Mouse (Mus musculus): Measurements from ENCODE around the gene Dbp. TPM values are rescaled to one million over a fixed set of nuclear protein-coding genes. Genes with fewer than 3 reads are reported as not detected.
"Not testable (repeated sequence)": the region's sequence is repeated elsewhere in the genome, so short reads cannot be mapped to it uniquely, and the experiment has no call there.

Dbp gene
- polyA plus RNA-seq (2016; fragmentation: Nextera tagmentation; extraction: Ambion mirVana) = 2.1 and 2.9 TPM in 2 replicates

DNA sequence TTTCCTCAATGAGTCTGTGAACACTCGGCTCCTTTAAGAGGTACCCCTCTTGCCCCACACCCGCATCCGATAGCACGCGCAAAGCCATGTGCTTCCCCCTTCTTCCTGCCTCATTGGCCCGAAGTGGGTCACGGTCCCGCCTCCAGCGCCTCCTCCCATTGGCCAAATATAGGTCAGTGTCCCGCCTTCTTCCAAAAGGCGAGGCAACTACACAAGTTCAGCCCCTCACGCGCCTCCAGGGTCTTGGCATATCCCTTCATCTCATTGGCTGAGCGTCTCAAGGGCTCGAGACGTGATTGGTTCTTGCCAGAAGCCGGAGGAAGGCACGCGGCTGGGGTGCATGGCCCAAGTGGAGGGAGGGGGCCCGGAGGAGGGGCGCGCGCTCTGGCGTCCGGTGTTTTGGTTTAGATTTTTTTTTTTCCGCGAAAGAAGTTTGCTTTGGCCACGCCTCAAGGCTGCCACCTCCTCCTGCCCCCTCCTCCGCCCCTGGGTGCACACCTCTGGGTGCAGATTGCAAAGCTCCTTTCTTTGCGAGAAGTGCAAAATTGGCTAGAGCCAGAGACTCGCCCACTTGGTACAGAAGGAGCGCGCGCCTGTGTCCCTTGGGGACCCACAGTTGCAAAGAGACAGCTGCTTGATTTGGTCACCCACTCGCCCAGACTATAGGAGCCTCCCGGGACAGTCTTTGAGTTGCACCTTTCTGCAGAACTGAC, at the start of gene Dbp:
Gene Dbp, plus strand, starts transcription at position 359 of the 713 bp plus-strand sequence.
- WGBS = 0% methylated on average over 36 of the region's 36 CpGs

DNA sequence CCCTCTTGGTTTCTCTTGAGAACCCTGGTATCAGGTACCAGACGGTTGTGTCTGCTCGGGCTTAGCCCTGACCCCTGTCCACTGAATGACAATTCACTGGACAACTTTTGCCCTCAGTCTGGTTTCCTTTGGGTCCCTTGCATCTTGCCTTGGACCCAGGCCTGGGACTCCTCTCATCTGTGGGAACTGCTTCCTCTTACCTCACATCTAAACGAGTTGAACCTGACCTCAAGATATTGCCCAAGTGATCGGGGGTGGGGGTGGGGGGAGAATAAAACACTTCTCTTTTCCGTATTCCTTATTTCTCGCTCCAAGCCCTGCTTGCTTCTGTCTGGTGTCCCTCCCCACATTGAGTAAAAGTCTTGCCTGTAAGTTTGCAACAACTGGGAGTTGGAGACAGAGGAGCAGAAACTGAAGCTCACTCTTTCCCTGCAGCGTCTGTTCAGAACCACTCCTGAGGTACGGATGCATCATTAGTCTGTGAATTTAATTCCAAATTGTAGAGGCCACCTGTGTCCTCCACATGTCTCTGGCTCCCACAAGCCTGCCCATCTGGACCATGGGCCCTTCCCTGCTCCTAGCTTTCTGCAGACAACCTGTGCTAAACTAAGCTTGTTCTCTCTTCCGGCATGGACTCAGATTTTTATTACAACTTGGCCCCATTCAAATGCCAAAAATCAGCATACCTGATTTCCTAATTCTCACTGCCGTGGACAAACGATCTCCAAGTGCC, 44.0 kb upstream of the Dbp start:
- 89% methylated on average over 11 of the region's 11 CpGs for WGBS
- Histone ChIP-seq H3K36me3 (no peaks in the 10 kb centered on the region), H3K27me3 (ENCODE audit: low read depth, poor library complexity, severe bottlenecking) (no peaks in the 10 kb centered on the region), H3K4me1 (peaks cover 16% of the 10 kb centered on the region), H3K9me3 (replicated peaks) (peaks cover 7% of the 10 kb centered on the region; the same call in 1 of the 2 replicates), H3K27ac (replicated peaks) (no peak overlapping the region), H3K4me3 (no peak overlapping the region)
- DNase-seq (ENCODE audit: low spot score) = no peak

More for the DNA sequence above, at the start of gene Dbp:
- Histone ChIP-seq H3K4me1 (peaks cover 86% of the 10 kb centered on the region), H3K27me3 (ENCODE audit: low read depth, poor library complexity, severe bottlenecking) (peaks cover 12% of the 10 kb centered on the region), H3K27ac (replicated peaks) (peak within 1 kb of the TSS; percentile 87), H3K9me3 (replicated peaks) (no peaks in the 10 kb centered on the region), H3K36me3 (peaks cover 4% of the 10 kb centered on the region), H3K4me3 (peak within 1 kb of the TSS; percentile 73)
- peak; percentile 99 for DNase-seq (ENCODE audit: low spot score)

GRCm38 (mm10) chr7:45661702-45662101, 43.2 kb upstream of the Dbp start:
- 90% methylated on average over 6 of the region's 6 CpGs for WGBS
- H3K9me3 ChIP-seq (replicated peaks); DNase-seq (ENCODE audit: low spot score); H3K27ac ChIP-seq (replicated peaks); H3K36me3 ChIP-seq; H3K27me3 ChIP-seq (ENCODE audit: low read depth, poor library complexity, severe bottlenecking); H3K4me3 ChIP-seq: not testable (repeated sequence)
- H3K4me1 ChIP-seq = peaks cover 16% of the 10 kb centered on the region

GRCm38 (mm10) chr7:45665303-45666138, 39.4 kb upstream of the Dbp start:
- Histone ChIP-seq H3K4me1 (peaks cover 16% of the 10 kb centered on the region), H3K9me3 (replicated peaks) (no peaks in the 10 kb centered on the region), H3K27ac (replicated peaks) (no peak overlapping the region), H3K4me3 (no peak overlapping the region; the same call in 1 of the 2 replicates), H3K27me3 (ENCODE audit: low read depth, poor library complexity, severe bottlenecking) (no peaks in the 10 kb centered on the region), H3K36me3 (no peaks in the 10 kb centered on the region)
- WGBS = 67% methylated on average over 13 of the region's 13 CpGs
- DNase-seq (ENCODE audit: low spot score) = no peak

DNA sequence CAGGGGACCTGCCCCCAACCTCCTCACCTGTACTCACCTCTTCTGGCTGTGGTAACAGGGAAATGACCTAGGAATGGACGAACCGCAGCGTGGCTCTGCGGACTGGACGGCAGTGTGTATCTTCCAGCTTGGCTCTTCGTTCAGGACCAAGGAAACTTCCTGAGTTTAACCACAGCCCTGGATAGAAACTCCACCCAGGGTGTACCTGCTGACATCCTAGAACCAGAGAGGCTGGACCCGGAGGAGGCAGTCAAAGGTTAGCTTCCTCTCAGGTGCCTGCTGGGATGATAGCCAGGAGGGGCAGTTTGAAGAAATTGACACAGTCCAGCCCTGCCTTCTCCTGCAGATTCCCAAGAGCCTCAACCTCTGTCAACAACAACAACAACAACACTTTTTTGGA, 38.7 kb upstream of the Dbp start, which contains the start of gene Fut2:
Gene Fut2, minus strand, starts transcription at position 234 of the 400 bp plus-strand sequence.
- Histone ChIP-seq H3K27ac (replicated peaks) (no peak within 1 kb of the TSS), H3K36me3 (no peaks in the 10 kb centered on the region), H3K9me3 (replicated peaks) (no peaks in the 10 kb centered on the region), H3K27me3 (ENCODE audit: low read depth, poor library complexity, severe bottlenecking) (no peaks in the 10 kb centered on the region), H3K4me1 (peaks cover 16% of the 10 kb centered on the region), H3K4me3 (no peak within 1 kb of the TSS; the same call in 1 of the 2 replicates)
- no peak for DNase-seq (ENCODE audit: low spot score)
- WGBS = 85% methylated on average over 7 of the region's 7 CpGs

GRCm38 (mm10) chr7:45667761-45668160, 37.1 kb upstream of the Dbp start:
- WGBS = 79% methylated on average over 14 of the region's 14 CpGs
- H3K4me3 ChIP-seq = no peak overlapping the region
- H3K27me3 ChIP-seq (ENCODE audit: low read depth, poor library complexity, severe bottlenecking) = no peaks in the 10 kb centered on the region
- H3K9me3 ChIP-seq (replicated peaks) = no peaks in the 10 kb centered on the region
- peaks cover 16% of the 10 kb centered on the region for H3K4me1 ChIP-seq
- no peaks in the 10 kb centered on the region for H3K36me3 ChIP-seq
- no peak for DNase-seq (ENCODE audit: low spot score)
- H3K27ac ChIP-seq (replicated peaks) = no peak overlapping the region

DNA sequence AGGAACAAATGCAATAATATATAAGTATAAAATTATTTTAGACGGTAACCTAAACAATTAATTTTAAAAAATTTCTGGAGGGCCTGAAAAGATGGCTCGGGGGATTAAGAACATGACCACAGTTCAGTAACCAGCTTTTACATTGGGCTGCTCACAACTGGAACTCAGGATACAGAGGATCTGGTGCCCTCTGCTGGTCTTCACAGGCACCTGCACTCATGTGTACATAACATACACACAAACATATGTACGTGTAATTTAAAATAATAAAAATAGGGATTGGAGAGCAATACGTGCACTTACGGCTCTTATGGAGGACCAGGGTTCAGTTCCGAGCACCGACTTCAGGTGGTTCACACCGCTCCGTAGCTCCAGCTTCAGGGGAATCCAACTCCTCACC, 36.0 kb upstream of the Dbp start:
- peaks cover 16% of the 10 kb centered on the region for H3K4me1 ChIP-seq
- no peaks in the 10 kb centered on the region for H3K9me3 ChIP-seq (replicated peaks)
- WGBS = 94% methylated on average over 9 of the region's 9 CpGs
- no peaks in the 10 kb centered on the region for H3K27me3 ChIP-seq (ENCODE audit: low read depth, poor library complexity, severe bottlenecking)
- H3K27ac ChIP-seq (replicated peaks) = no peak overlapping the region
- H3K36me3 ChIP-seq = no peaks in the 10 kb centered on the region
- no peak overlapping the region for H3K4me3 ChIP-seq
- DNase-seq (ENCODE audit: low spot score) = no peak

DNA sequence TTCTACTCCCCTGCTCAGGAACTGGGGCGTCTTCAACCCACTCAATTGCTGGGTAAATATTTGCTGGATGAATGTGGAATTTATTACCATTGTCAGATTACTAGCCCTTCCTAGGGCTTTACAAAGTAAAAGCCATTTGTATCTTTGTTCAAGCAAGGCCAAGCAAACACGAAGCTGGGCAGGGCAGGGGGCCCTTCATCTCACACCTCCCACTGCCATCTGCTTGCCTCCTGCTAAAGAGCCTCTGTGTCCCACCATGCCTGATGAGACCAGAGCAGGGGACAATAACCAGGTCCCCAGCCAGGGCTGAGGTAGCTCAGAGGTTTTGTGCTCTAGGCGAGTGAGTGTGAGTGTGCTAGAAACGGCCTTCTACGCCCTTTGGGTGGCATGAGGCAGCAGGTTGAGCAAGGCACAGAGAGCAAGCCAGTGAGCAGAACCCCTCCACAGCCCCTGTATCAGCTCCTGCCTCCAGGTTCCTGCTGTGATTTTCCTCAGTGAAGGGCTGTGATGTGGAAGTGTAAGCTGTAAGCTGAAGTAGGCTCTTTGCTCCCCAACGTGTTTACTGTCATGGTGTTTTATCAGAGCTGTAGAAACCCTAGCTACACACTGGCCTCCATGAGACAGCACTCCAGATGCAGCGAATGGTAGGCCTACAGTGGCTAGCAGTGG, 27.1 kb upstream of the Dbp start:
- no peaks in the 10 kb centered on the region for H3K9me3 ChIP-seq (replicated peaks)
- peak overlapping the region; percentile 7; the same call in 1 of the 2 replicates for H3K27ac ChIP-seq (replicated peaks)
- H3K36me3 ChIP-seq = no peaks in the 10 kb centered on the region
- DNase-seq (ENCODE audit: low spot score) = no peak
- no peak overlapping the region for H3K4me3 ChIP-seq
- 79% methylated on average over 7 of the region's 7 CpGs for WGBS
- H3K27me3 ChIP-seq (ENCODE audit: low read depth, poor library complexity, severe bottlenecking) = no peaks in the 10 kb centered on the region; the same call in 1 of the 2 replicates
- H3K4me1 ChIP-seq = peaks cover 27% of the 10 kb centered on the region

DNA sequence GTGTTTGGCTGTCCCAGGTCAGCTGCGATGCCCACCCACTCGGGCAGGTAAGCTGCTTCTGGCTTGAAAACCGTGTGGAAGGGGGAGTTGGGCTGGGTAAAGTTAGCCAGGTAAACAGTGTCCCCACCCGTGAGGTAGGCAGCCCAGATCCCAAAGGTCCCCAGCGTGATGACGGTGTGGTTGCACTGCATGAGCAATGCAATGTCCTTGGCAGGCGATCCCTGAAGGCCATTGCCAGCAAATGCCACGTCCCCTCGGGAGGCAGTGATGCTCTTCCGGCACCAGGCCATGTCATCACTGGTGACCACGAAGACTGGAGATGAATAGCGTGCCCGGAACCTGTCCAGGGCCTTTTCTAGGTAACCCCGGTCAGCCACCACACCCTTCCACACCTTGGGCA, 26.4 kb upstream of the Dbp start:
- DNase-seq (ENCODE audit: low spot score) = no peak
- peaks cover 32% of the 10 kb centered on the region for H3K4me1 ChIP-seq
- no peak overlapping the region for H3K4me3 ChIP-seq
- WGBS = 92% methylated on average over 14 of the region's 14 CpGs
- H3K27me3 ChIP-seq (ENCODE audit: low read depth, poor library complexity, severe bottlenecking) = no peaks in the 10 kb centered on the region; the same call in 1 of the 2 replicates
- peak overlapping the region; percentile 7; the same call in 1 of the 2 replicates for H3K27ac ChIP-seq (replicated peaks)
- H3K36me3 ChIP-seq = no peaks in the 10 kb centered on the region
- H3K9me3 ChIP-seq (replicated peaks) = no peaks in the 10 kb centered on the region

GRCm38 (mm10) chr7:45679966-45680621, 24.8 kb upstream of the Dbp start:
- DNase-seq (ENCODE audit: low spot score) = no peak
- H3K4me3 ChIP-seq = no peak overlapping the region

DNA sequence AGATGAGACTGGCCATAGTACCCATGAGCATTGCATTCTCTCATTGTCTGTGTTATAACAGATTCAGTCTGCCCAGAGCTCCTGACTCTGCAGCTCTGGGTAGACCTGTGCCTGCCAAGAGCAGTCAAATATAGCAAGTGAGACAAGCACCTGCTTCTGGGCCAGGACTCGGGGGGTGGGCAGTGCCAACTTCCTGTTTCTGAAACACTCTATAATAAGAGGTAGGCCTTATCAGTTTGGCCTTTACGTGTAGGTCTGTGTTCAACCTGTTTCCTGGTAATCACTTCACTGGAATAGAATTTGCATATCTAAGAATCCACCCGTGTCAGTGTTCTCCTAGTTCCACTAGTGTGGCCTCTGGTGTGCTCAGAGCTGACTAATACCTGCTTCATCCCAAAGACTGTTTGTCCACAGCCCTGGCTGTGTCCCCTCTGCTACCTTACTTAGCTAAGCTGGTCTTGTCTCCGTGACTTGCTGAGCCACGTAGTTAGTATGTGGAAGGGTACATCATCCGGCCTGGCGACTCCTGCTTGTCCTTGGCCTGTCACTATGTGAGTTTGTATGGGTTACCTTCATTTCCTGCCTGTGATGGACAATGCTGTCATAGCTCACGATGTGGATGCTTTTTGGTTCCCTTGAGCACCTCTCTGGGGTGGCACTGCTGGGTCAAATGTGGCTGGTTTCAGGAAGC, 23.7 kb upstream of the Dbp start:
- no peaks in the 10 kb centered on the region for H3K36me3 ChIP-seq
- WGBS = 87% methylated on average over 8 of the region's 8 CpGs
- H3K9me3 ChIP-seq (replicated peaks) = no peaks in the 10 kb centered on the region
- H3K27ac ChIP-seq (replicated peaks) = no peak overlapping the region; the same call in 1 of the 2 replicates
- H3K4me1 ChIP-seq = peaks cover 39% of the 10 kb centered on the region
- no peak for DNase-seq (ENCODE audit: low spot score)
- H3K4me3 ChIP-seq = no peak overlapping the region
- H3K27me3 ChIP-seq (ENCODE audit: low read depth, poor library complexity, severe bottlenecking) = peaks cover under 1% of the 10 kb centered on the region; the same call in 1 of the 2 replicates

More at GRCm38 (mm10) chr7:45679966-45680621, 24.8 kb upstream of the Dbp start:
- WGBS = 66% methylated on average over 14 of the region's 14 CpGs
- Histone ChIP-seq H3K27me3 (ENCODE audit: low read depth, poor library complexity, severe bottlenecking) (no peaks in the 10 kb centered on the region; the same call in 1 of the 2 replicates), H3K27ac (replicated peaks) (peak overlapping the region; percentile 29), H3K4me1 (peaks cover 32% of the 10 kb centered on the region), H3K36me3 (no peaks in the 10 kb centered on the region), H3K9me3 (replicated peaks) (no peaks in the 10 kb centered on the region)

Measured in midbrain, embryonic 10.5 days (tissue).